Mouse (Mus musculus) midbrain, embryonic 12.5 days (tissue): ENCODE results near the gene D630023F18Rik. TPM values are rescaled to one million over a fixed set of nuclear protein-coding genes. Genes with fewer than 3 reads are reported as not detected.

Experiments
- ATAC-seq: fragments of 200-750 bp; cut with Nextera tagmentation; 2 replicates; pipeline ENCODE4 v1.8.0; 2017; ENCODE audit warnings: low read depth, moderate TSS enrichment, moderate library complexity; ENCODE audit not compliant: low FRiP score
- H3K27ac ChIP-seq: fragments of 300-500 bp; sonication (generic); replicated peaks from 2 replicates; pipeline ENCODE4 v1.5.1; 2016; ENCODE audit warnings: mild to moderate bottlenecking
- H3K27me3 ChIP-seq: fragments of 300-500 bp; sonication (generic); 2 replicates; pipeline ENCODE4 v1.6.1; 2016; ENCODE audit warnings: mild to moderate bottlenecking
- H3K36me3 ChIP-seq: fragments of 300-500 bp; sonication (generic); 2 replicates; pipeline ENCODE4 v1.6.1; 2016
- H3K4me1 ChIP-seq: fragments of 300-500 bp; sonication (generic); 2 replicates; pipeline ENCODE4 v1.6.1; 2016
- H3K4me2 ChIP-seq: fragments of 300-500 bp; sonication (generic); replicated peaks from 2 replicates; pipeline ENCODE4 v1.6.1; 2016; ENCODE audit warnings: mild to moderate bottlenecking, moderate library complexity
- H3K4me3 ChIP-seq: fragments of 300-500 bp; sonication (generic); 2 replicates; pipeline ENCODE4 v1.5.1; 2016; ENCODE audit warnings: mild to moderate bottlenecking
- H3K9ac ChIP-seq: fragments of 300-500 bp; sonication (generic); replicated peaks from 2 replicates; pipeline ENCODE4 v1.6.1; 2016; ENCODE audit warnings: mild to moderate bottlenecking, moderate library complexity
- H3K9me3 ChIP-seq: fragments of 300-500 bp; sonication (generic); 2 replicates; pipeline ENCODE4 v1.6.1; 2016; ENCODE audit warnings: mild to moderate bottlenecking
- WGBS: fragments of 180-500 bp; shearing (Covaris S2); methylation state at CpG from one replicate; pipeline ENCODE4 v1.1.7; 2016; 5-methylcytosine and 5-hydroxymethylcytosine counted together
- polyA plus RNA-seq: library from polyadenylated mRNA; unstranded; fragments of >200 nt; fragmentation: Nextera tagmentation; extraction: Ambion mirVana; gene quantifications from 2 replicates; pipeline ENCODE4 v1.2.1, GENCODE M21; 2016

Gene D630023F18Rik
- polyA plus RNA-seq, 1 experiment from 2014 or later, result not detected

- Histone ChIP-seq H3K4me3 (no peak overlapping the region), H3K9ac (no peak overlapping the region), H3K27ac (no peak overlapping the region), H3K27me3 (no peaks in the 10 kb centered on the region), H3K4me1 (no peaks in the 10 kb centered on the region), H3K4me2 (no peak overlapping the region), H3K9me3 (no peaks in the 10 kb centered on the region), H3K36me3 (no peaks in the 10 kb centered on the region)
- no peak for ATAC-seq
- 88% methylated on average over 10 of the region's 10 CpGs for WGBS
Observed at GRCm38 (mm10) chr1:65107654-65108279, 15.2 kb downstream of the D630023F18Rik start.

DNA sequence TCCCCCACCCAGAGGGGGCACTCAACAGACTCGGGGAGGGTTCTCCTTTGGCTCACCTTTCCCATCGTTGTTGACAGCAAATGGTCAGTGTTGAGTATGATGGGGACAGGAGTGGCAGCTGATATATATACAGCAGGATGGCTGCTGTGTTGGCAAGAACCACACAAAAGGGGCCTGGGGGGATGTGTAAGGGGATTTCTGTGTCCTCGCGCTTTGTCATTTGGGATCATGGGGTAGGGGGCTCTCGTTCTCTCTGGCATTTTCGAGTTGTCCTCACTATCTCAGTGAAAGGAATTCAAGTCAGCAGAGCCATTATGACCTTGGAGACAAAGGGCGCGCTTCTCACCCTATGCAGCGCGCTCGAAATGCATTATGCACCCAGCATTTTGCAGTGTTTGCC lies 19.7 kb downstream of the D630023F18Rik start, which contains the start of gene Cryga:
Gene Cryga (minus strand): TSS at position 101 of the 400 bp plus-strand sequence.
- ATAC-seq, result no peak
- no peaks in the 10 kb centered on the region for H3K36me3 ChIP-seq
- no peak within 1 kb of the TSS for H3K4me3 ChIP-seq
- no peak within 1 kb of the TSS for H3K9ac ChIP-seq
- WGBS, result 89% methylated on average over 11 of the region's 11 CpGs
- H3K9me3 ChIP-seq, result no peaks in the 10 kb centered on the region
- H3K27me3 ChIP-seq, result no peaks in the 10 kb centered on the region
- H3K27ac ChIP-seq, result no peak within 1 kb of the TSS
- H3K4me1 ChIP-seq, result no peaks in the 10 kb centered on the region
- no peak within 1 kb of the TSS for H3K4me2 ChIP-seq

- Histone ChIP-seq H3K4me3 (no peak overlapping the region), H3K36me3 (no peaks in the 10 kb centered on the region), H3K27ac (no peak overlapping the region), H3K4me1 (no peaks in the 10 kb centered on the region), H3K4me2 (no peak overlapping the region), H3K27me3 (no peaks in the 10 kb centered on the region), H3K9ac (no peak overlapping the region), H3K9me3 (no peaks in the 10 kb centered on the region)
- ATAC-seq, result no peak
- 88% methylated on average over 3 of the region's 3 CpGs for WGBS
Observed at GRCm38 (mm10) chr1:65096953-65097352, 26.1 kb downstream of the D630023F18Rik start.

DNA sequence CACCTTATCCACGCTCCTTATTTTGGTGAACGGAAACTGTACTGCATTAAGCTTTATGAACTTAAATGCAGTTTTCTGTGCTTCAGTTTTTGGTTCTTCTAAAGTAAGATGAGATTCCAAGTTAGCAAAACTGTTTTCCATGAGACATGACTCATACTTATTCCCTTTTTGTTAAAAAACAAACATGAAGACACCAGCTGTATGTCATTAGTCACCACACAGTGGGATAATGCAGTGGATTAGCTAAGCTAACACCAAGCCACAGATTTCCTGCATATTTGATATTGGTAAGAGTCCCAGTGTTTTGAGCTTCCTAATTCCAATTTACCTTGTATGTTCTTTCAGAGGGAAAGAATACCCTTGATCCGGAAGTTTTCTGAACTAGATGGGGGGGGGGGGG lies 31.4 kb downstream of the D630023F18Rik start:
- 88% methylated on average over 3 of the region's 3 CpGs for WGBS
- Histone ChIP-seq H3K27ac (no peak overlapping the region), H3K4me2 (no peak overlapping the region), H3K4me1 (no peaks in the 10 kb centered on the region), H3K36me3 (no peaks in the 10 kb centered on the region), H3K9me3 (no peaks in the 10 kb centered on the region), H3K27me3 (no peaks in the 10 kb centered on the region), H3K9ac (no peak overlapping the region), H3K4me3 (no peak overlapping the region)
- no peak for ATAC-seq

DNA sequence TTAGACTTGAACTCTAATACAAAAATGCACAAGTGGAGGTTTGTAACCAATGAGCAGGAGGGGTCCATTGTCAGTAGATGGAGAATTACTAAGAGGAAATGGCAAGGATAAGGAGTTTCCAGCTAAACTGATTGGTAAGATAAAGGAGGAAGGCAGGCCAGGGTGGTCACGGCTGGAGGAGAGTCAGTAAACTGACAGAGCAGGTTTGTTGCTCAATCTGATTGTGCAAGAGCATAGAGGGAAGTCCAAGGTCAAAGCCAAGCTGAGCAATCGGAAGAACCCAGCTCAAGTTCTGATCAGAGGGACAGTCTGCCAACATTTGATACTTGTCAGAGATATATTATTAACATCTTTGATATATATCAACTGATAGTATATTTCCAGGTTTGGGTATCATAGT lies 32.6 kb downstream of the D630023F18Rik start:
- Histone ChIP-seq H3K27ac (no peak overlapping the region), H3K4me3 (no peak overlapping the region), H3K9ac (no peak overlapping the region), H3K4me2 (no peak overlapping the region), H3K36me3 (no peaks in the 10 kb centered on the region), H3K9me3 (no peaks in the 10 kb centered on the region), H3K27me3 (no peaks in the 10 kb centered on the region), H3K4me1 (no peaks in the 10 kb centered on the region)
- 84% methylated on average over 2 of the region's 2 CpGs for WGBS
- ATAC-seq, result no peak

GRCm38 (mm10) chr1:65088567-65089356 lies 34.3 kb downstream of the D630023F18Rik start:
- Histone ChIP-seq H3K4me3 (no peak overlapping the region), H3K27me3 (no peaks in the 10 kb centered on the region), H3K4me1 (no peaks in the 10 kb centered on the region), H3K36me3 (no peaks in the 10 kb centered on the region), H3K27ac (no peak overlapping the region), H3K9ac (no peak overlapping the region), H3K4me2 (no peak overlapping the region), H3K9me3 (no peaks in the 10 kb centered on the region)
- 83% methylated on average over 6 of the region's 6 CpGs for WGBS
- ATAC-seq, result no peak

DNA sequence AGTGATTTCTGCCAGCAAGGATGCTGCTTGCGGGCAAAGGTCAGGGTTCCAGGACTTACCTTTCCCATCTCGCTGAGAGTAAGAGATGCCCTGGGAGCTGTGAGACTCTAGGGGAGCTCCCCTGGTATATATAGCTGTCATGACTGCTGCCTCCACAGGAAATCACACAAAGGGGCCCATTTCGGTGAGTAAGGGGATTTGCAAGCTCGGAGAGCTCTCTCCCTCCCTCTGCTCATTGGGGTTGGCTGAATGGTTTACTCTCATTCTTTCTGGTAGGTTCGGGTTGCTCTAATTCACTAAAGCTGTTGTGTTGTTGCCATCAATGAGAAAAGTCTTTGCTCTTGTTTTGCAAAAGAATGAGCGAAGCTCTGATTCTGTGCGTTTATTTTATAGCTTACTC lies 40.8 kb downstream of the D630023F18Rik start, which contains the start of gene Crygb:
Gene Crygb (minus strand): TSS at position 101 of the 400 bp plus-strand sequence.
- Histone ChIP-seq H3K9me3 (no peaks in the 10 kb centered on the region), H3K4me1 (0 out of 2 replicates have a peak, but pooled peaks cover 2% of the 10 kb centered on the region), H3K27me3 (no peaks in the 10 kb centered on the region), H3K4me2 (no peak within 1 kb of the TSS), H3K4me3 (no peak within 1 kb of the TSS), H3K9ac (no peak within 1 kb of the TSS), H3K36me3 (no peaks in the 10 kb centered on the region), H3K27ac (no peak within 1 kb of the TSS)
- ATAC-seq, result no peak
- WGBS, result 24% methylated on average over 7 of the region's 7 CpGs

DNA sequence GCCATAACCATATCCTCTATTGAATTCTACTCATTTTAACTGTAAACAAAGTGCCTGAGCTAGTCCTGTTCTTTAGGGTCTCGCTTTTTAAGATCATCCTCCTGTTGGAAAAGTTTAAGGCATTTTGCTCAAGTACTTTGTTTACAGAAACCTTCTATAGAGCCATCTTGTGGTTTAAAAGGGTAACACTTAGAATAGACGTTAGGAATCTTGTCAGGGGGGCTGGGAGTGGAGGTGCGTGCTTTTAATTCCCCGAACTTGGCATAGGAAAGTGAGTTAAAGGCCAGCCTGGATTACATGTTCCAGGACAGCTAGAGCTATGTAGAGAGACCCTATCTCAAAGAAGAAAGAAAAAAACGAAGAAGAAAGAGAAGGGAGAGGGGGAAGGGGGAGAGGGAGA lies 47.4 kb downstream of the D630023F18Rik start:
- no peak for ATAC-seq
- Histone ChIP-seq H3K36me3 (no peaks in the 10 kb centered on the region), H3K4me2 (no peak overlapping the region), H3K9me3 (no peaks in the 10 kb centered on the region), H3K27me3 (no peaks in the 10 kb centered on the region), H3K4me3 (no peak overlapping the region), H3K27ac (no peak overlapping the region), H3K4me1 (no peaks in the 10 kb centered on the region), H3K9ac (no peak overlapping the region)
- WGBS, result 25% methylated on average over 5 of the region's 5 CpGs

DNA sequence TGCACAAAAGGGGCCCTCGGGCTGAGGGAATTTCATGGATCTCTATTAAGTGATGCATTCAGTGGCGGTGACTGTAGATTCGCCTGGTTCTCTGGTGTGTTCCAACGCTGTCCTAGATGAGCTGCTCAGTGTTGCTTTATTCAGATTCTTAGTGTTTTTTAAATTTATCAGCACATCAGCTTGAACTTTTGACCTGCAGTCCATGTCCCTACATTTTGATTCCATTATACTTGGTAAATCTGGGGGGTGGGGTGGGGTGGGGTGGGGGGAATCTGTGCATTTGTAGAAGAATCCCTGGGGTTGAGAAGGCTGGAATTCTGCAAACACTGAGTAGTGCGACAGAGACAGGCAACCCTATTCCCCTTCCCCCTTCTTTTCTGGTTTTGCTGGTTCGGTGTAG lies 49.4 kb downstream of the D630023F18Rik start, which contains the start of gene Crygc:
Gene Crygc (minus strand): TSS at position 101 of the 400 bp plus-strand sequence.
- ATAC-seq, result no peak
- no peak within 1 kb of the TSS for H3K4me3 ChIP-seq
- no peaks in the 10 kb centered on the region for H3K4me1 ChIP-seq
- 57% methylated on average over 6 of the region's 6 CpGs for WGBS
- H3K4me2 ChIP-seq, result no peak within 1 kb of the TSS
- H3K9ac ChIP-seq, result no peak within 1 kb of the TSS
- H3K9me3 ChIP-seq, result no peaks in the 10 kb centered on the region
- no peaks in the 10 kb centered on the region for H3K27me3 ChIP-seq
- no peak within 1 kb of the TSS for H3K27ac ChIP-seq
- no peaks in the 10 kb centered on the region for H3K36me3 ChIP-seq

- no peak overlapping the region for H3K9ac ChIP-seq
- H3K9me3 ChIP-seq, result no peaks in the 10 kb centered on the region
- no peak overlapping the region for H3K4me3 ChIP-seq
- no peak overlapping the region for H3K4me2 ChIP-seq
- no peak overlapping the region for H3K27ac ChIP-seq
- H3K27me3 ChIP-seq, result no peaks in the 10 kb centered on the region
- ATAC-seq, result no peak
- no peaks in the 10 kb centered on the region for H3K36me3 ChIP-seq
- no peaks in the 10 kb centered on the region for H3K4me1 ChIP-seq
Observed at GRCm38 (mm10) chr1:65067842-65068241, 55.2 kb downstream of the D630023F18Rik start.

DNA sequence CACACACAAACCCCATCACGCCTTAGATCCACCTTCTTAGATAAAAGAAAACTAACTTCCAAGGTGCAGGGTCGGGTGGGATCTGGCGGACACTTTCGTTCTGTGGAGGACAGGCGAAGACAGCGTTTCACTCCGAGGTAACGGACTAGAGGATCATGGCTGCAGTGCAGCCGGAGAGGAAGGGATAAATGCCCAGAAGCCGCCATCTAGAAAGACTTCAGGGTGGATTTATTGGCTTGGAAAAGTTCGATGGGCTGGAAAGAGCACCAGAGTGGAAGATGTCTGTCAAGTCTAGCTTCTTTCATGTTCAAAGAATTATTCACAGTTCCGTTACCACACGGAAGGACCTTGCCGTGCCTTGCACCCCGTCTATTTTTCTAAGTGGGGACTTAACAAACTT lies 58.8 kb downstream of the D630023F18Rik start:
- no peak for ATAC-seq
- H3K4me3 ChIP-seq, result no peak overlapping the region
- no peak overlapping the region for H3K9ac ChIP-seq
- no peaks in the 10 kb centered on the region for H3K9me3 ChIP-seq
- no peak overlapping the region for H3K27ac ChIP-seq
- no peaks in the 10 kb centered on the region for H3K4me1 ChIP-seq
- no peaks in the 10 kb centered on the region for H3K27me3 ChIP-seq
- no peaks in the 10 kb centered on the region for H3K36me3 ChIP-seq
- H3K4me2 ChIP-seq, result no peak overlapping the region
- 86% methylated on average over 15 of the region's 15 CpGs for WGBS

DNA sequence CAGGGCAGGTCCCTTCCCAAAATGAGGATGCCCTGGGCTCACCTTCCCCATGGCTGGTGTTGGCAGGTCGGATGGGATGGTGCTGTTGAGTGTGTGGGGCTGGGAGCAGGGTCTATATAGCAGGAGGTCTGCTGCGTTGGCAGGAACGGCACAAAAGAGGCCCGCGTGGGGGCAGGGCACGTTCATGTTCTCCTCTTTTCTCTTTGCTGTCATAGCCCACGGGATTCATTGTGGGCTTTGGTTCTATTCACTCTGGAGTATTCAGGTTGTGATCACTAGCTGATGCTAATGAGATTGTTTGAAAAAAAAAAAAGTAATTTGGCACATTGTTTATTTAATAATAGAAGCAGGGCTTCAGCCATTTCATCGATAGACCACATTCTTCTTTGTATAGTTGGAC lies 59.7 kb downstream of the D630023F18Rik start, which contains the start of gene Crygd:
Gene Crygd (minus strand): TSS at position 101 of the 400 bp plus-strand sequence.
- H3K9ac ChIP-seq, result no peak within 1 kb of the TSS
- H3K9me3 ChIP-seq, result no peaks in the 10 kb centered on the region
- H3K27ac ChIP-seq, result no peak within 1 kb of the TSS
- no peak within 1 kb of the TSS for H3K4me2 ChIP-seq
- H3K4me3 ChIP-seq, result no peak within 1 kb of the TSS
- no peaks in the 10 kb centered on the region for H3K36me3 ChIP-seq
- no peaks in the 10 kb centered on the region for H3K27me3 ChIP-seq
- no peak for ATAC-seq
- no peaks in the 10 kb centered on the region for H3K4me1 ChIP-seq
- 75% methylated on average over 8 of the region's 8 CpGs for WGBS
